Mouse (Mus musculus) liver, embryonic 14.5 days (tissue): ENCODE data around the gene Chd1l. TPM values are rescaled to one million over a fixed set of nuclear protein-coding genes. Genes with fewer than 3 reads are reported as not detected.

Experiments used
- ATAC-seq: fragments of 200-750 bp; cut with Nextera tagmentation; 2 replicates; pipeline ENCODE4 v1.8.0; 2017; ENCODE audit warnings: moderate number of reproducible peaks, mild to moderate bottlenecking, moderate library complexity; ENCODE audit not compliant: insufficient read depth
- DNase-seq, 3 experiments: peaks; one replicate each; pipeline ENCODE4 v3.0.0-alpha.2; 2012 to 2013; ENCODE audit warnings: low read depth in 3 of 3, low spot score in 3 of 3
- H3K27ac ChIP-seq: fragments of 300-500 bp; sonication (generic); 2 replicates; pipeline ENCODE4 v1.5.1; 2014; ENCODE audit warnings: moderate library complexity, mild to moderate bottlenecking, control low read depth, inconsistent platforms
- H3K27me3 ChIP-seq: fragments of 300-500 bp; sonication (generic); 2 replicates; pipeline ENCODE4 v1.6.1; 2014; ENCODE audit warnings: mild to moderate bottlenecking, low read length, moderate library complexity; ENCODE audit not compliant: control insufficient read depth, insufficient read depth
- H3K36me3 ChIP-seq: fragments of 300-500 bp; sonication (generic); replicated peaks from 2 replicates; pipeline ENCODE4 v1.6.1; 2014; ENCODE audit warnings: low read depth; ENCODE audit not compliant: control insufficient read depth, insufficient read depth
- H3K4me1 ChIP-seq, 2 experiments: fragments of 200-500 bp in 1 of 2; fragments of 300-500 bp in 1 of 2; sonication (generic) in 1 of 2; replicated peaks; 2 replicates each; pipeline ENCODE4 v1.6.1; 2012 to 2014; ENCODE audit warnings: antibody characterized with exemption in 1 of 2, inconsistent platforms in 1 of 2, low read length in 1 of 2; ENCODE audit not compliant: control insufficient read depth in 2 of 2, insufficient read depth in 2 of 2
- H3K4me2 ChIP-seq: fragments of 300-500 bp; sonication (generic); 2 replicates; pipeline ENCODE4 v1.6.1; 2014; ENCODE audit warnings: low read depth, mild to moderate bottlenecking, control low read depth, moderate library complexity
- H3K4me3 ChIP-seq, 2 experiments: fragments of 200-500 bp in 1 of 2; fragments of 300-500 bp in 1 of 2; sonication (generic) in 1 of 2; 2 replicates each; pipeline ENCODE4 v1.5.1; 2012 to 2014; ENCODE audit warnings: low read depth in 2 of 2, low read length in 2 of 2, mild to moderate bottlenecking in 2 of 2, control low read depth in 1 of 2, inconsistent platforms in 1 of 2, moderate library complexity in 1 of 2; ENCODE audit not compliant: insufficient read depth in 1 of 2
- H3K9ac ChIP-seq: fragments of 300-500 bp; sonication (generic); replicated peaks from 2 replicates; pipeline ENCODE4 v1.6.1; 2014; ENCODE audit warnings: mild to moderate bottlenecking, control low read depth, moderate library complexity
- H3K9me3 ChIP-seq: fragments of 300-500 bp; sonication (generic); 2 replicates; pipeline ENCODE4 v1.6.1; 2016; ENCODE audit warnings: low read length, mixed read lengths; ENCODE audit not compliant: control insufficient read depth
- CTCF ChIP-seq: IDR thresholded peaks from 2 replicates; pipeline ENCODE4 v1.5.1; 2016; ENCODE audit warnings: antibody characterized with exemption, low read depth, control low read depth
- EP300 ChIP-seq: IDR thresholded peaks from 2 replicates; pipeline ENCODE4 v1.6.1; 2016; ENCODE audit warnings: antibody characterized with exemption, low read depth
- WGBS: fragments of 180-500 bp; shearing (Covaris S2); extraction: QIAGEN DNeasy Blood & Tissue Kit; methylation state at CpG from one replicate; pipeline ENCODE4 v1.1.7; 2014; ENCODE audit not compliant: insufficient replicate concordance; 5-methylcytosine and 5-hydroxymethylcytosine counted together
- polyA plus RNA-seq, 2 experiments: library from polyadenylated mRNA; depleted of rRNA in 1 of 2; stranded (reverse) in 1 of 2; unstranded in 1 of 2; fragments of >200 nt; fragmentation: Nextera tagmentation in 1 of 2; extraction: Ambion mirVana in 1 of 2; gene quantifications; 2 replicates each; pipeline versions ENCODE4 v1.2.1 to v1.2.3; 2012 to 2014

Chd1l gene
- polyA plus RNA-seq, 2 experiments = 7.0 to 10.3 TPM

- DNase-seq = no peak
- WGBS = 30% methylated on average over 1 of the region's 1 CpGs
Observed at GRCm38 (mm10) chr3:97540171-97540570, 69.8 kb downstream of the Chd1l start.

GRCm38 (mm10) chr3:97538634-97539033 lies 71.4 kb downstream of the Chd1l start:
- H3K4me2 ChIP-seq = no peak overlapping the region
- H3K36me3 ChIP-seq = no peaks in the 10 kb centered on the region
- no peak for TF ChIP-seq EP300
- TF ChIP-seq CTCF = no peak
- H3K27me3 ChIP-seq = no peaks in the 10 kb centered on the region
- no peak for DNase-seq
- H3K9ac ChIP-seq = no peak overlapping the region
- no peak for ATAC-seq
- no peaks in the 10 kb centered on the region for H3K4me1 ChIP-seq
- H3K4me3 ChIP-seq = no peak overlapping the region
- H3K27ac ChIP-seq = no peak overlapping the region
- H3K9me3 ChIP-seq = no peaks in the 10 kb centered on the region
- 13% methylated on average over 1 of the region's 1 CpGs for WGBS

More at GRCm38 (mm10) chr3:97540171-97540570, 69.8 kb downstream of the Chd1l start:
- H3K4me1 ChIP-seq = no peaks in the 10 kb centered on the region
- no peak overlapping the region for H3K4me3 ChIP-seq
- no peaks in the 10 kb centered on the region for H3K36me3 ChIP-seq
- no peak overlapping the region for H3K9ac ChIP-seq
- no peaks in the 10 kb centered on the region for H3K9me3 ChIP-seq
- no peak overlapping the region for H3K4me2 ChIP-seq
- TF ChIP-seq CTCF = no peak
- no peak for TF ChIP-seq EP300
- no peak overlapping the region for H3K27ac ChIP-seq
- no peak for ATAC-seq
- no peaks in the 10 kb centered on the region for H3K27me3 ChIP-seq

GRCm38 (mm10) chr3:97537006-97537405 lies 73.0 kb downstream of the Chd1l start:
- WGBS = 76% methylated on average over 2 of the region's 2 CpGs

GRCm38 (mm10) chr3:97535660-97536059 lies 74.3 kb downstream of the Chd1l start:
- TF ChIP-seq CTCF (no peak), EP300 (no peak)
- DNase-seq = no peak
- Histone ChIP-seq H3K4me3 (no peak overlapping the region), H3K27ac (no peak overlapping the region), H3K9ac (no peak overlapping the region), H3K4me2 (no peak overlapping the region), H3K4me1 (no peaks in the 10 kb centered on the region), H3K9me3 (no peaks in the 10 kb centered on the region), H3K36me3 (no peaks in the 10 kb centered on the region), H3K27me3 (no peaks in the 10 kb centered on the region)
- no peak for ATAC-seq
- 70% methylated on average over 5 of the region's 5 CpGs for WGBS

More at GRCm38 (mm10) chr3:97537006-97537405, 73.0 kb downstream of the Chd1l start:
- no peak overlapping the region for H3K9ac ChIP-seq
- H3K27me3 ChIP-seq = no peaks in the 10 kb centered on the region
- H3K27ac ChIP-seq = no peak overlapping the region
- DNase-seq = no peak
- H3K36me3 ChIP-seq = no peaks in the 10 kb centered on the region
- no peak for ATAC-seq
- TF ChIP-seq EP300 (no peak), CTCF (no peak)
- H3K4me3 ChIP-seq = no peak overlapping the region
- no peak overlapping the region for H3K4me2 ChIP-seq
- no peaks in the 10 kb centered on the region for H3K4me1 ChIP-seq
- no peaks in the 10 kb centered on the region for H3K9me3 ChIP-seq

GRCm38 (mm10) chr3:97525458-97525857 lies 84.5 kb downstream of the Chd1l start:
- 61% methylated on average over 8 of the region's 8 CpGs for WGBS
- Histone ChIP-seq H3K27me3 (no peaks in the 10 kb centered on the region), H3K27ac (no peak overlapping the region), H3K4me3 (no peak overlapping the region), H3K36me3 (no peaks in the 10 kb centered on the region), H3K9me3 (no peaks in the 10 kb centered on the region), H3K4me1 (no peaks in the 10 kb centered on the region), H3K9ac (no peak overlapping the region), H3K4me2 (no peak overlapping the region)
- no peak for TF ChIP-seq CTCF
- DNase-seq (no peak), ATAC-seq (no peak)
